Mouse (Mus musculus) heart, embryonic 10.5 days (tissue): Measurements from ENCODE around the gene Prr11. TPM values are rescaled to one million over a fixed set of nuclear protein-coding genes. Genes with fewer than 3 reads are reported as not detected.
A peak's percentile ranks its signal among the peaks of the same experiment; 100 is the strongest.
"Not testable (repeated sequence)": the region's sequence is repeated elsewhere in the genome, so short reads cannot be mapped to it uniquely, and the experiment has no call there.

Experiments used
- DNase-seq: peaks from one replicate; pipeline ENCODE4 v3.0.0-alpha.2; 2017; ENCODE audit warnings: low spot score
- H3K27ac ChIP-seq: fragments of 300-500 bp; sonication (generic); 2 replicates; pipeline ENCODE4 v1.5.1; 2016; ENCODE audit warnings: mild to moderate bottlenecking
- H3K27me3 ChIP-seq: fragments of 300-500 bp; sonication (generic); 2 replicates; pipeline ENCODE4 v1.6.1; 2016; ENCODE audit warnings: mild to moderate bottlenecking; ENCODE audit not compliant: poor library complexity, insufficient read depth, severe bottlenecking
- H3K36me3 ChIP-seq: fragments of 300-500 bp; sonication (generic); 2 replicates; pipeline ENCODE4 v1.6.1; 2016; ENCODE audit warnings: mild to moderate bottlenecking, moderate library complexity
- H3K4me1 ChIP-seq: fragments of 300-500 bp; sonication (generic); 2 replicates; pipeline ENCODE4 v1.6.1; 2016; ENCODE audit warnings: mild to moderate bottlenecking
- H3K4me3 ChIP-seq: fragments of 300-500 bp; sonication (generic); 2 replicates; pipeline ENCODE4 v1.5.1; 2016; ENCODE audit warnings: mild to moderate bottlenecking, moderate library complexity
- H3K9me3 ChIP-seq: fragments of 300-500 bp; sonication (generic); 2 replicates; pipeline ENCODE4 v1.6.1; 2016; ENCODE audit warnings: mild to moderate bottlenecking, moderate library complexity
- WGBS: fragments of 180-500 bp; shearing (Covaris S2); methylation state at CpG from one replicate; pipeline ENCODE4 v1.1.7; 2016; 5-methylcytosine and 5-hydroxymethylcytosine counted together
- polyA plus RNA-seq: library from polyadenylated mRNA; unstranded; fragments of >200 nt; fragmentation: Nextera tagmentation; extraction: Ambion mirVana; gene quantifications from 2 replicates; pipeline ENCODE4 v1.2.1, GENCODE M21; 2016

Prr11 gene
- polyA plus RNA-seq, 1 experiment from 2014 or later: 10.4 TPM

DNA sequence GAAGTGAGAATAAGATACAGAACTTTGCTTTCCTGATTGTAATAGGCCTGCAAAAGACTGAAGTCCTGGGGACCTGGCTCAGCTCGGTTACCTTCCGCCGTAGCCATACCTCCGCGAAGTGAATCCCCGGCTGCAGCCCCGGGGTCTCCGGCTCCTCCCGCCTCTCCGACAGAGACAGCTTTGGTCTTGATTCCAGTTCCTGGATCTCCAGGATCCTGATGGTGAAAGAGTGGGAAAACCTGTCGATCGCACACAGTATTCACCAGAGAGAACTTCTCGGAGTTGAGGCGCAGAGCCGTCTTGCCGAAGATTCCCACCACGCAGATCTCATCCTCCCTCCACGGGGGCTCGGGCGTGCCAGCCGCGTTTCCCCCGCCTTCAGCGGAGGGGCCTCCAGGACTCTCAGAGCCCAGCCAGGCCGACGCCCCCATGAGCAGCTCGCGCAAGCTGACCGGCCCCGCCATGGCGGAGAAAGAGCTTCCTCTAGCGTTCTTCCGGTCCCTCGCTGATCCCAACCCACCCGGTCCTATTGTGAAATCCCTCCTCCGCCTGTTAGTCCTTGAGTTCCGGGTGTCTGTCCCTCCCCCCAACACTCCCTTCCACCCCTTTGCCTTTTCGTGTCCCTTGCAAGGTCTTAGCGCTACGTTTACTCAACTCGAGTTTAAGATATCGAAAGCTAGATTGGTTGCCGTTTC, 22.1 kb downstream of the Prr11 start, which contains the start of gene Smg8:
Smg8 (minus strand) TSS at position 485 of the 695 bp plus-strand sequence.
- 1% methylated on average over 43 of the region's 43 CpGs for WGBS
- peak; percentile 94 for DNase-seq
- peaks cover 50% of the 10 kb centered on the region for H3K36me3 ChIP-seq

DNA sequence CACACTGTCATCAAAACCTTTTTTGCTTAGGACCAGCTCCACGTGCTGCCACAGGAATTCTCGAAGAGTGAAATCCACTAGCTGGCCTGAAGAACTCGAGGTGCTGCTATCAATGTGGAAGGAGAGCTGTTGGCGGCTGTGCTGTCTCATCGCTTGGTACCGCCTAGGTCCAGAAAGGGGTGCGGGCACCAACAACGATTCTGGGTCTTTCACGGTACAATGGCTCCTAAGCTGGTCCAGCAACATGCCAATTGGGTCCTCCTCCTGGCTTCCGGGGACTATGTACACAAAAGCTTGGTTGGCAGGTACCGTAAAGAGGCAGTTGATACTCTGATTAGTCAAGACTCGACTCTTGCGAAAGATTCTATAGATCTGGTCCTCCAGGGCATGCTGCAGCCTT, 23.0 kb downstream of the Prr11 start:
- Histone ChIP-seq H3K27me3 (no peaks in the 10 kb centered on the region), H3K4me1 (peaks cover 26% of the 10 kb centered on the region), H3K36me3 (peaks cover 50% of the 10 kb centered on the region), H3K27ac (no peak overlapping the region), H3K4me3 (peak overlapping the region; percentile 96), H3K9me3 (no peaks in the 10 kb centered on the region)
- no peak for DNase-seq
- 88% methylated on average over 13 of the region's 13 CpGs for WGBS

More for the DNA sequence above, 22.1 kb downstream of the Prr11 start, which contains the start of gene Smg8:
- peak within 1 kb of the TSS; percentile 96 for H3K4me3 ChIP-seq
- H3K27ac ChIP-seq: peak within 1 kb of the TSS; percentile 93
- peaks cover 26% of the 10 kb centered on the region for H3K4me1 ChIP-seq
- no peaks in the 10 kb centered on the region for H3K27me3 ChIP-seq
- H3K9me3 ChIP-seq: no peaks in the 10 kb centered on the region

DNA sequence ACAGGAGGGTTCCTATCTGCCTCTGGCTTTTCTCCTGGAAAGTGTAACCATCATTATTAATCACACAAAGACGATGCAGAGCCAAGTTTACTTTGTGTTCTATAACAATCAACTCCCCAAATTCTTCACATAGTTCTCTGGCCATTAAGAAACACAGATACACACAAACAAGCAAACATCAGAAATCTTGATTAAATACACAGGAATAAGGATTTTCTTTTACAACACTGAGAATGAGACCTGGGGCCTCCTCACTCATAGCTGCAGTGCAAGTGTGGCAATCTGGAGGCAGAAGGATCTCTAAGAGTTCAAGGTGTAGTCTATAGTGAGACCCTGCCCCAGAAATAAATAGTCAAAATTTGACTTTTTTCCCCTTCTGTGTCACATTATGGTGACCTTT, 24.8 kb downstream of the Prr11 start:
- DNase-seq: no peak
- no peak overlapping the region for H3K27ac ChIP-seq
- H3K4me1 ChIP-seq: peaks cover 26% of the 10 kb centered on the region
- peaks cover 60% of the 10 kb centered on the region for H3K36me3 ChIP-seq
- no peaks in the 10 kb centered on the region for H3K27me3 ChIP-seq
- WGBS: 82% methylated on average over 1 of the region's 1 CpGs
- no peak overlapping the region for H3K4me3 ChIP-seq
- H3K9me3 ChIP-seq: no peaks in the 10 kb centered on the region

DNA sequence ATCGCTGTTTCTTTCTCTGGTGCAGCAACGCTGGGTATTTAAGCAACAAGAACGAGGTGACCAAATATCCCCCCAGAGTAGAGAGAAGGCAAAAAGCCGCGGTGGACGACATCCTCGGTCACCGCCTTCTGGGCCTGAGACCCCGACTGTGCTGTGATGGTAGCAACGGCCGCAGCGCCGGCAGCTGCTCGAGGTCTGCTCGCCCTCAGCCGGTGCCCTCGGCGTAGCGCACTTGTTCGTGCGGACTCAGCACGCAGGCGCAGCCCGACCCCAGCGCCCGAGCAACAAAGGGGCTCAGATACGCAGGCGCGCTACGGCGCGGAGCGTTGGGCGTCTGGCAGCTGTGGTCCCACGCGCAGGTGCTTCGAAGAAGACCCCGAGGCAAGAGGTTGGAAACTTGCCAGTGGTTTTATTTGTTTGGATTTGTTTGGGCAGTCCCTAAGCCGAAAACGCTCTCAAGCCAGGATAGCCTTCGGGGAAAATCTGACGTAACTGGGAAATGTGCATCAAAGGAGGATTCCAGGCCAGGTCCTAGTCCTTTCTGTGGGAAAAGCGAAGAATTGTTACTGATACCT, 34.6 kb downstream of the Prr11 start, which contains the start of gene Gdpd1:
Gdpd1 (minus strand) TSS at position 197 of the 575 bp plus-strand sequence.
- H3K27ac ChIP-seq: peak within 1 kb of the TSS; percentile 91
- peaks cover 8% of the 10 kb centered on the region for H3K4me1 ChIP-seq
- 2% methylated on average over 43 of the region's 43 CpGs for WGBS
- no peaks in the 10 kb centered on the region for H3K9me3 ChIP-seq
- H3K36me3 ChIP-seq: peaks cover 25% of the 10 kb centered on the region
- peak; percentile 96 for DNase-seq
- H3K27me3 ChIP-seq: no peaks in the 10 kb centered on the region
- H3K4me3 ChIP-seq: peak within 1 kb of the TSS; percentile 74

DNA sequence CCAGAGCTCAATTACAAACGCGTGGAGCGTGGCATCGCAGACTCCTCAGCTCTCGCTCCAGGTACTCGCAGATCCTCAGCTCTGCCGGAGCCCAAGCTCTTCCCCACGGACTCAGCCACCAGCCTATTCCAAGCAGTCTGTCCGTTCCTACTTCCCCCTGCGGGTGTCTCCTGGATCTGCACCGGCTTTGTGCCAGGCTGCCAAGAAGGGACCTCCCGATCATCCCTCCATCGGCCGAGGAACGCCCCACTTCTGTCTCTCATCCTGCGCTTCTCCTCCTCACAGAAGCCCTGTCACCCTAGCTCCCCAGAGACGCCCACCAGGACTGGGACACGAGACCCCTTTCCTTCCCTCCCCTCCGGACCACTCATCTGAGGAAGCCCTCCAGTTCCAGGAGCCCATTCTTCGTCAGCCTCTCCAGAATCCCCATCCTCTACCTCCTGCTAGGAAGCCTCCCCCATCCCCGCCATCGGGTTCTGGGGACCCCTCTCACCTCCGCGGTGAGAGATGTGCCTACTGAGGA, 35.1 kb downstream of the Prr11 start:
- H3K4me1 ChIP-seq: peaks cover 8% of the 10 kb centered on the region
- peak overlapping the region; percentile 74 for H3K4me3 ChIP-seq
- H3K27ac ChIP-seq: peak overlapping the region; percentile 91
- no peaks in the 10 kb centered on the region for H3K27me3 ChIP-seq
- H3K36me3 ChIP-seq: peaks cover 20% of the 10 kb centered on the region
- DNase-seq: peak; percentile 89
- no peaks in the 10 kb centered on the region for H3K9me3 ChIP-seq
- WGBS: 1% methylated on average over 24 of the region's 24 CpGs

DNA sequence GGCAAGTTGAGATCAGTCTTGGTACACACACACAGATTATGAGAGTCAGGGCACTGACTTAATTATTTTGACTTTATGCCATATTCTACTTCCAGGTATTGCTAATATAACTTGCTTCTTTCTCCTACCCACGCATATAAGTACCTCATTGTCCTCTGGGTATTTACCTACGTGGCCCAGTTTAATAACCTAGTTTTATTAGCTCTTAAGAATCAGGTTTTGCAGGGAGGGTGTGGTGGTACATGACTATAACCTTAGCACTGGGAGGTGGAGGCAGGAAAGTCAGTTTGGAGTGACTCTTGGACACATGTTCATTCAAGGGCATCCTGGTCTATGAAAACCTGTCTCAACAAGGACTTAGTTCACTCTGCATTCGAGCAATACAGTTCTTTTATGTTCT, 46.4 kb downstream of the Prr11 start:
- Histone ChIP-seq H3K9me3 (no peaks in the 10 kb centered on the region), H3K4me1 (no peaks in the 10 kb centered on the region), H3K36me3 (peaks cover 12% of the 10 kb centered on the region; the same call in 1 of the 2 replicates), H3K4me3 (no peak overlapping the region), H3K27ac (no peak overlapping the region), H3K27me3 (no peaks in the 10 kb centered on the region)
- DNase-seq: no peak
- 61% methylated on average over 3 of the region's 3 CpGs for WGBS

DNA sequence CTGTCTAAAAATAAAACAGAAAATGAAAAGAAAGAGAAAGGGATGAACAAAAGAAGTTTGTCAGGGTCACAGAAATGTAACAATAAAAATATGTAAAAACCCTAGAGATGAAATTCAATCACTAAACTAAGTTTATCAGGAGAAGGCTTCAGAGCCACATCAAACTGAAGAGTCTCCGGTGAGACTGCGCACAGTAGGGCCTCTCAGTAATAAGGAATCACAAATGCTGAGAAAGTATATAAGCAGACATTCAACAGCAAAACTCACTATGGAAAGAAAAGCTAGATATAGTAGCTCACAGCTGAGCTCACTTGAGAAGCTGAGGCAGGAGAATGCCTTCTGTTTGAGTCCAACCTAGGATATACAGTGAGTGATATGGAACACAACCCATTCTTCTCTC, 48.1 kb downstream of the Prr11 start:
- Histone ChIP-seq H3K4me3 (no peak overlapping the region), H3K27me3 (no peaks in the 10 kb centered on the region), H3K9me3 (no peaks in the 10 kb centered on the region), H3K27ac (no peak overlapping the region), H3K4me1 (no peaks in the 10 kb centered on the region), H3K36me3 (peaks cover 19% of the 10 kb centered on the region; the same call in 1 of the 2 replicates)
- no peak for DNase-seq
- 90% methylated on average over 2 of the region's 2 CpGs for WGBS

DNA sequence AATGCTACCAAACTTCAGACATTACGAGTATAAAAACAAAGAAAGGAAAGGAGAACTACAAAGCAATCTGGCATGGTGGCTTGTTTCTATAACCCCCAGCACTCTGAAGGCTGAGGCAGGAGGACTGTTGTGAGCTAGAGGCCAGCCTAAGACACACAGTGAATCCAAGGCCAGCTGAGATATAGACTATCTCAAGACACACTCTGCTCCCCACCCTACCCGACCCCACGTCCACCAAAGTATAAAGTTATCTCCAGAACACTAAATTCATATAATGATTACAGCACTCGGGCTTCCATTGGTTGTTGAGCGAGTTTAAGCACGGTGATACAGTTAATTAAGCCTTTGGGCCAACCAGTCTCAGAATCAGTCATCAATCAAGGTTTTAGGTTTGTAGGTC, 52.2 kb downstream of the Prr11 start:
- WGBS: 83% methylated on average over 6 of the region's 6 CpGs
- Histone ChIP-seq H3K27ac (no peak overlapping the region), H3K9me3 (no peaks in the 10 kb centered on the region), H3K36me3 (peaks cover 30% of the 10 kb centered on the region; the same call in 1 of the 2 replicates), H3K27me3 (no peaks in the 10 kb centered on the region), H3K4me3 (no peak overlapping the region), H3K4me1 (no peaks in the 10 kb centered on the region)
- no peak for DNase-seq

DNA sequence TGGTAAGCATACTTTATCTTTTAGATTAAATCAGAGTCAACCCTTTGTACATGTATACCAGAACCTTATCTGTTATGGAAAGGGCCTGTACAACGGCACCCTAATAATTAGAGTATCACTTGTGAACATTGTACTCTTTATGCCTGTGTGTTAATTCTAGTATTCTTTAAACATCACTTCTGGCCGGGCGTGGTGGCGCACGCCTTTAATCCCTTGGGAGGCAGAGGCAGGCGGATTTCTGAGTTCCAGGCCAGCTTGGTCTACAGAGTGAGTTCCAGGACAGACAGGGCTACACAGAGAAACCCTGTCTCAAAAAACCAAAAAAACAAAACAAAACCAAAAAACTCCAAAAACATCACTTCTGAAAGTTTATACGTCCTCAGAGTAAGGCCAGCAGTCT, 59.6 kb downstream of the Prr11 start:
- H3K36me3 ChIP-seq: peaks cover 47% of the 10 kb centered on the region
- H3K4me3 ChIP-seq, H3K9me3 ChIP-seq, H3K27ac ChIP-seq, H3K4me1 ChIP-seq, DNase-seq, H3K27me3 ChIP-seq: not testable (repeated sequence)
- WGBS: 89% methylated on average over 7 of the region's 7 CpGs

DNA sequence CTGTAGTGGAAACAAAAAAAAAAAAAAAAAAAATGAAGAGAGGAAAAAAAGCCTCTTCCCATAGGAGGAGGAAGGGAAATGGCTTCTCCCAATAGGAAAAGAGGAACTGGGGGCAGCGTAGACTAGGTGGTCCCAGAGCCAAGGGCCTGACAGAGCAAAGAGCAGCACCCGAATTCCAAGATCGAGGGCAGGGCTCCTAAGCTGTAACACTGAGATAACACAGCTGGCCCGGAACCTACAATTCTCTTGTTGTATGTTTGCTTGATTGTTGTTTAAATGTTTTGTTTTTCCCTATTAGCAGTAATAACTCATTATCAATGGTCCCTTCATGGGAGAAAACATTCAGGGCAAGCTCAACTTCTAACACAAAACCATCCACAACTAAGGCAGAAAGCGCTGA, 61.5 kb downstream of the Prr11 start:
- Histone ChIP-seq H3K36me3 (peaks cover 53% of the 10 kb centered on the region), H3K27me3 (no peaks in the 10 kb centered on the region), H3K9me3 (no peaks in the 10 kb centered on the region), H3K27ac (no peak overlapping the region), H3K4me1 (no peaks in the 10 kb centered on the region), H3K4me3 (no peak overlapping the region)
- WGBS: 82% methylated on average over 5 of the region's 5 CpGs
- no peak for DNase-seq

DNA sequence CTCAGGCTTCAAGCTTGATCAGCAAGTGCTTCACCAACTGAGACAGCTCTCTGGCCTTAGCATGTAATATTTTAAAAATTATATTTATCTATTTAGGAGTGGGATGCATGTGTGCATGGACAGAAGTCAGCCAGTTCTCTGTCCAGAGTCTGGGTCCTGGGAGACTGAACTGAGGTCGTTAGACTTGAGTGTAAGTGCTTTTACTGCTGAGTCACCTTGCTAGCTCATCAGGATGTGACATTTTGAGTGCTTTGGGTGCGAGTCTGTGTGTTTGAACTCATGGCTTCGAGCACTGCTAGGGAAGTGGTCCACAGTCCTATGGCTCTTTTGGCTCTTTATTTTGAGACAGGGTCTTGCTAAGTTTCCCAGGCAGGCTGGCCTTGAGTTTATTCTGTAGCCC, 65.5 kb downstream of the Prr11 start:
- WGBS: 82% methylated on average over 3 of the region's 3 CpGs
- Histone ChIP-seq H3K27ac (no peak overlapping the region), H3K27me3 (no peaks in the 10 kb centered on the region), H3K4me1 (no peaks in the 10 kb centered on the region), H3K4me3 (no peak overlapping the region), H3K9me3 (no peaks in the 10 kb centered on the region), H3K36me3 (peaks cover 55% of the 10 kb centered on the region)
- no peak for DNase-seq

DNA sequence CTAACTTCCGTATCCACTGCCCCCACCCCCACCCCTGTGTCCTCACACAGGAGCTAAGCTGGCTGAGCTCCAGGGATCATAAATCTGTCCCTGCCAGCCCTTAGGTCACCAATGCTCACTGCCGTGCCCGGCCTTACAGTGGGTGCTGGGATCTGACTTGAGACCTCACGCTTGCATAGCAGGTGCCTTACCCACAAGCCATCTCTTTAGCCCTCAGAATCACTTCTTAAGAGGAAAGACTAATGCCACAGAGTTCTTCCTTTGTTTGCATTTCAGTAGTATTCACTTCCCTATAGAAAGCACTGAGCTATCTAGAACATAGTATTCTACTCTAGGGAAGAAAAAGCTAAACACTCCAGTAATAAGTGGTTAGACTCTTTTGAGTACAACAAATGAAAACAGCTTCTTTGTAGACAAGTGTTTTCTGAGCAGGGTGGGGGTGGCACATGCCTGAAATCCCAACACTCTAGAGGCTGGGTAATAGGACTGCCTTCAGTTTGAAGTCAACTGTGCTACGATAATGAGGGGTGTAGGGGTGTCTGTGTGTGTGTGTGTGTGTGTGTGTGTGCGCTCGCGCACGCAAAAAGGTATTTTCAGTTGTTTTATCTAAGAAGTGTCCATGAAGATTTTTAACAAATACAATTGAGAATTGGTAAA, 69.1 kb downstream of the Prr11 start:
- H3K9me3 ChIP-seq: no peaks in the 10 kb centered on the region
- DNase-seq: no peak
- no peak overlapping the region for H3K27ac ChIP-seq
- no peaks in the 10 kb centered on the region for H3K4me1 ChIP-seq
- peaks cover 50% of the 10 kb centered on the region for H3K36me3 ChIP-seq
- no peaks in the 10 kb centered on the region for H3K27me3 ChIP-seq
- H3K4me3 ChIP-seq: no peak overlapping the region
- WGBS: 86% methylated on average over 9 of the region's 9 CpGs
